Mouse (Mus musculus) gastrocnemius, postnatal 14 days (tissue): Measurements from ENCODE around the gene Neurl3. TPM values are rescaled to one million over a fixed set of nuclear protein-coding genes. Genes with fewer than 3 reads are reported as not detected.

Experiments
- DNase-seq: peaks from one replicate; pipeline ENCODE4 v3.0.0; 2021; ENCODE audit warnings: mixed read lengths
- intact Hi-C: fragments of 180-260 bp; cut with DNase I; formaldehyde crosslinking; loops from one replicate; pipeline ENCODE4 v1.15.1; 2025; ENCODE audit warnings: low total_unique reads
- total RNA-seq, 2 experiments: library from RNA; stranded (reverse); gene quantifications; 2 replicates each; pipeline ENCODE4 v1.2.3; 2021

Neurl3 gene
- total RNA-seq, 2 experiments from 2014 or later, result 0.58 to 1.1 TPM

DNA sequence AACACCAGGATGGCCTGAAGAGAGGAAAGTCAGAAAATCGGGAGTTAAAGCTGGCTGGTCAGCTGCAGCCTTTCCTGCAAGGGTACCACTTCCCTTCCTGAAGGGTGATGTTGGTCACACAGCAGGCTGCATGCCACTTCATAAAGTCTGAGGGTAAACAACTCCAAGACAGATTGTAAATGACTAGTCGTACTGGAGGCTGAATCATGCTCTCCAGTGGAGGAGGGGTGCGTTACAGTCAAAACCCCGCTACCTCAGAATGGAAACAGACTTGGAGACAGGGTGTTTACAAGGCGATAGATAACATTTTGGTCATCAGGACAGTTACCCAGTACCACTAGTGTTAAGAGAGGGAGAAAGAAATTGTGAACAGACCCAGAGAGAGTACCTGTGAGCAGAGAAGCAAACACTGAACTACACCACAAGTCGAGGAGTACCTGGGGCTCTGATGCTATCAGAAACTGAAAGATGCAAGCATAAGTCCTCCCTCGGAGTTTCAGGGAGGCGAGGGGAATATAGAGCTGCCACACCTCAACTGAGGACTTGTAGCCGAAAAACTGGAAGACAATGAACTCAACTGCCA lies 39.3 kb downstream of the Neurl3 start:
- no peak for DNase-seq
- intact Hi-C loops, result no loop called here

DNA sequence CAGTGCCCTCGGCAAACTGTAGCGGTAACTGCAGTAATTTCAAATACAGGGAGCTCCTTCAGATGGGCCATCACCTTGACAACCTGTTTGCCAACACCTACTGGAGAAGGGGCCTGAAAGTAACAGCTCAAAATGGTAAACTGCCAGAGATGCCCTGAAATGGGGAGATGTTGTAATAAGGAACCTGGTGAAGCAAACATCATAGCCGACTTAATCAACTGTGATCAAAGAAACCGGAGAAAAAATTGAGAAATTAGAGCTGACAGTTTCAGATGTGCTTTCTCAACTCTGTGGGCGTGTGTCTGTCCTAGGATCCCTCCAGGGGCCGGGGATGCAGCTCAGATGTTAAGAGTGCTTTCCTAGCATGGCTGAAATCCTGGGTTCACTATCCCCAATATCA lies 41.3 kb downstream of the Neurl3 start:
- no peak for DNase-seq
- intact Hi-C loops, result no loop called here

DNA sequence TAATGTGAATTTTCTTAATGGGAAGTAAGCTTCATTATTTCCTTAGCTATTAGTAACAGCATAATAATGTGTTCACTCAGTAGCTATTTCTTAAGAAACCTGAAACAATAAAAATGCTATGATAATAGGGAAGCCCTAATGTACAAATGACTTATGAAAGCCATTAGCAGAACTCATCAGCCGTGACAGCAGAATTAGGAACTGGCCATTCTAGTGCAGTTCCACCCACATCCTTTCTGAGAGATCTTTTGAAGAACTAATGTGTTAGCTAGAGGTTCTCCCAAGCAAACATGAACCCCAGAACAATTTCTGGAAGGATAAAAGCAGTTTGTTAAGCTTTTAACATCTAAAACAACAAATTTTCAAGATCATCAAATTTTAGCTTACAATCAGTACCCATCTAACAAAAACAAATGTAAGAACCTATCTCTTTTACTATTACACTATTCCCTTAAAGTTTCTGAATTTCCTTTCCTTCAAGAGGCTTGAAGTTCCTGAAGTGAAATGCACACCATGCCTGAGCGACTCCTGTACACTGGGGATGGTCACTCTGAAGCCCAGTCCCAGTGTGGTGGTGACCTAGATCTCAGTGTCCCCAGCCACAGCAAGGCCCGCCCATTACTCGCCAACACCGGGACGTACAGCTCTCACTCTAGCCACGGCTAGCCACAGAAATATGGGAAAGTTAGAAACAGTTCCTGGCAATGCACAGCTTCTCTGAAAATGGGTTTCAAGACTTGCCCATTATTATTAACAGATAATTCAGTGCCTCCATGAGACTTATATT lies 43.4 kb downstream of the Neurl3 start:
- no peak for DNase-seq
- intact Hi-C loops, result no loop called here

DNA sequence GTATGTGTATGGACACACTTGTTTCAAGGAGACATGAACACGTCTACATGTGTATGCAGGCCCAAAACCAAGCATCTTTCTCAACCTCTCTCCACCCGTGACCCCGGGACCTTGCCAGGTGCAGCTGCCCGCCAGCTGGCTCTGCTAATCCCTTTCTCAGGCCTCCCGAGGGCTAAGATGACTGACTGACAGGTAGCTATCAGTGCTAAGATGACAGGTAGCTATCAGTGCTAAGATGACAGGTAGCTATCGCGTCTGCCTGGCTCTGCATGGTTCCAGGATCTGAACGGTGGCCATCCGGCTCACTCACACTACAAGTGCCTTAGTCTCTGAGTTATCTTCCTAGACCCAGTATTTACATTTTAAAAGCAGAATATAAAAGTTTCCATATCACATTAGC lies 46.0 kb downstream of the Neurl3 start:
- intact Hi-C loops, result no loop called here
- no peak for DNase-seq

DNA sequence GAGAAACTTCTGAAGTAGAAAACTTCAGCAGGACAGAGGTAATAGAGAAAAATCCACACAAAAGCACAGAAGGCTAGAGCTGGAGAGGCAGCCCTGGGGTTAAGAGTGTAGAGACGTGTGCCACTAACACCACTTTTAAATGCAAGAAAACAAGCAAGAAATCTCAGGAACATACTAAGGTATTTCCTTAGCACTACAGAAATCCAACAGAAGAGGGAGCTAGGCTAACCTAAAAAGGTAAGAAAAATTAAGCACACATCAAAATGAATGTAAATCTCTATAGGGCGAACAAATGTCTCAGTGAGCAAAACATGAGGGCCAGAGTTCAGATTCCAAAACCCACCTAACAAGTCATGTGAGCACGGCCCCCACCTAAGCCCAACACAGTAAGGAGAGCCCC lies 49.8 kb downstream of the Neurl3 start:
- intact Hi-C loops, result no loop called here

More for the DNA sequence above, 49.8 kb downstream of the Neurl3 start:
- no peak for DNase-seq

Other genes with a start within 250 kb of the Neurl3 start
- 10 to 100 TPM; 17.8 to 23.1 TPM for gene Hs6st1, start 206.3 kb downstream of the Neurl3 start, total RNA-seq
- gene Uggt1, start 30.0 kb downstream of the Neurl3 start, total RNA-seq, result 10 to 100 TPM; 19.5 to 20.3 TPM
- gene Arid5a, start 33.1 kb upstream of the Neurl3 start, total RNA-seq, result 10 to 100 TPM in 1 of 2 experiments, 1 to 10 TPM in 1; 7.8 to 12.0 TPM
- 10 to 100 TPM; 26.9 to 31.1 TPM for gene Kansl3, start 94.5 kb upstream of the Neurl3 start, total RNA-seq
- gene Fer1l5, start 97.6 kb upstream of the Neurl3 start, total RNA-seq, result not detected
- 10 to 100 TPM; 15.7 to 17.2 TPM for gene Lman2l, start 170.6 kb upstream of the Neurl3 start, total RNA-seq
- 1 to 10 TPM; 4.6 to 5.4 TPM for gene Cnnm4, start 196.9 kb upstream of the Neurl3 start, total RNA-seq
- 10 to 100 TPM in 1 of 2 experiments, 1 to 10 TPM in 1; 9.3 to 13.3 TPM for gene Cnnm3, start 237.2 kb upstream of the Neurl3 start, total RNA-seq